ENCODE assay signal across 20 mouse cellular contexts in the genomic region with DNA sequence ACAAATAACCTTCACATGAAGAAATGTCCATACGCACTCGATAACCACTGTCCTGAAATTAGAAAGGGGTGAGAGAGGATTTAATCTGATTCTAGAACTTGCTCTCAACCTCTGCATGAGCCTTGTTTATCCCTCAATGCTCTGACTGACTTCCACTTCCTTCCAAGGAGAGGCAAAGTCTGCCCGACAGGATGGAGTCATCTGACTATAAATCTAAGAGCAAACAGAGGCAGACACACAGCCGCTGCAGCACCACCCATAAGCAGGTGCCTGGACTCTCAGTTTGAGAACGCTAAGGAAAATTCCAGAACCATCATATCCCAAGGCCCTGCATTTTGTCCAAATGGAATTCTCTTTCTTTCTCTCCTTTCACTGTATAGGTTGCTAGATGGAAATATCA.
A peak's percentile ranks its signal among the peaks of the same experiment; 100 is the strongest.
DNase-seq lines count a peak whose midpoint lies in the region; ATAC-seq and TF ChIP-seq lines count a peak whose summit lies in the region.
"Had no signal": no experiment of that assay in that cellular context is flagged by ENCODE, and none has a peak within 500 bp of the region (broad histone marks: within the 10 kb centered on the region; RNA-seq: fewer than 3 reads in every experiment).

No protein-coding gene starts in this region.

- ATAC-seq in intestine, embryonic 15.5 days = peak; percentile 84
- no peak for ATAC-seq in kidney, embryonic 16.5 days (ENCODE audit: low FRiP score, low TSS enrichment)
- ATAC-seq: forebrain, postnatal 0 days; liver, embryonic 12.5 days; midbrain, embryonic 16.5 days had no signal

- no peaks in the 10 kb centered on the region for H3K27me3 ChIP-seq in intestine, embryonic 15.5 days (replicated peaks)
- H3K27me3 ChIP-seq in kidney, embryonic 16.5 days (ENCODE audit: insufficient read depth, low read length) = no peaks in the 10 kb centered on the region
- H3K27me3 ChIP-seq in small intestine, adult 2 months (ENCODE audit: control insufficient read depth, insufficient read depth, low read length) = no peaks in the 10 kb centered on the region
- H3K27me3 ChIP-seq: liver, embryonic 12.5 days; stomach, embryonic 15.5 days had no signal

- TF ChIP-seq CTCF in small intestine, adult 2 months (IDR thresholded peaks at IDR 0.05; ENCODE audit: extremely low read depth, insufficient read length, insufficient replicate concordance, low read depth, low read length) = no peak

- 0 out of 2 replicates have a peak overlapping the region, but pooled peaks have one; percentile 32 for H3K27ac ChIP-seq in intestine, embryonic 15.5 days
- H3K27ac ChIP-seq in kidney, embryonic 16.5 days (ENCODE audit: low read length) = peak overlapping the region; percentile 3; the same call in 1 of the 2 replicates
- H3K27ac ChIP-seq in small intestine, adult 2 months (ENCODE audit: insufficient read depth, low read depth, low read length) = peak overlapping the region; percentile 57
- H3K27ac ChIP-seq: forebrain, embryonic 10.5 days; hindbrain, embryonic 13.5 days; layer of hippocampus, adult 2 months; limb, embryonic 13.5 days; liver, embryonic 12.5 days; midbrain, embryonic 10.5 days; stomach, embryonic 15.5 days had no signal

- H3K4me3 ChIP-seq in intestine, embryonic 15.5 days (replicated peaks) = no peak overlapping the region
- no peak overlapping the region for H3K4me3 ChIP-seq in kidney, embryonic 16.5 days (ENCODE audit: low read length)
- no peak overlapping the region for H3K4me3 ChIP-seq in small intestine, adult 2 months (ENCODE audit: low read depth, low read length)
- H3K4me3 ChIP-seq: forebrain, embryonic 10.5 days; hindbrain, embryonic 13.5 days; layer of hippocampus, adult 2 months; limb, embryonic 13.5 days; liver, embryonic 12.5 days; midbrain, embryonic 10.5 days; stomach, embryonic 15.5 days had no signal

- peak; percentile 8 to 15 for DNase-seq in kidney, adult 8-10 months
- DNase-seq in kidney, postnatal 4 days = no peak
- DNase-seq in right cerebral cortex, postnatal 4 days = no peak
- no peak for DNase-seq in left cerebral cortex, postnatal 14 days (ENCODE audit: low spot score in 2 of 2)
- DNase-seq: adrenal gland, postnatal 36 days; cerebellum, adult 9-10 months; forebrain, postnatal 0 days; gastrocnemius, postnatal 25 days; heart, postnatal 36 days had no signal

- no peaks in the 10 kb centered on the region for H3K9me3 ChIP-seq in intestine, embryonic 15.5 days
- no peaks in the 10 kb centered on the region for H3K9me3 ChIP-seq in kidney, embryonic 16.5 days (ENCODE audit: low read length)
- H3K9me3 ChIP-seq: forebrain, embryonic 10.5 days; hindbrain, embryonic 13.5 days; limb, embryonic 13.5 days; liver, embryonic 12.5 days; midbrain, embryonic 10.5 days; stomach, embryonic 15.5 days had no signal

- WGBS in intestine, embryonic 15.5 days = 28% methylated on average over 5 of the region's 5 CpGs
- 37% methylated on average over 5 of the region's 5 CpGs for WGBS in kidney, embryonic 16.5 days
- 17% methylated on average over 5 of the region's 5 CpGs for WGBS in small intestine, adult 2 months

- no peak overlapping the region for H3K4me2 ChIP-seq in intestine, embryonic 15.5 days (replicated peaks)
- no peak overlapping the region for H3K4me2 ChIP-seq in kidney, embryonic 16.5 days (replicated peaks; ENCODE audit: low read depth, low read length)
- H3K4me2 ChIP-seq: hindbrain, embryonic 13.5 days; limb, embryonic 13.5 days; liver, embryonic 12.5 days; stomach, embryonic 15.5 days had no signal

- H3K4me1 ChIP-seq in intestine, embryonic 15.5 days (replicated peaks) = 0 out of 2 replicates have a peak, but pooled peaks cover 4% of the 10 kb centered on the region
- H3K4me1 ChIP-seq in kidney, embryonic 16.5 days (ENCODE audit: insufficient read depth, low read length) = 0 out of 2 replicates have a peak, but pooled peaks cover 3% of the 10 kb centered on the region
- peaks cover 7% of the 10 kb centered on the region; the same call in 1 of the 2 replicates for H3K4me1 ChIP-seq in small intestine, adult 2 months (ENCODE audit: control insufficient read depth, insufficient read depth, insufficient read length, low read length)
- H3K4me1 ChIP-seq: hindbrain, embryonic 13.5 days; liver, embryonic 12.5 days; midbrain, embryonic 10.5 days; stomach, embryonic 15.5 days had no signal

- no peak overlapping the region for H3K9ac ChIP-seq in intestine, embryonic 15.5 days
- no peak overlapping the region for H3K9ac ChIP-seq in kidney, embryonic 16.5 days (replicated peaks; ENCODE audit: low read length)
- H3K9ac ChIP-seq: forebrain, postnatal 0 days; hindbrain, embryonic 13.5 days; limb, embryonic 13.5 days; liver, embryonic 12.5 days; stomach, embryonic 15.5 days had no signal

- intact Hi-C loops in left cerebral cortex, postnatal 14 days (cut with DNase I) = no loop called here

- no peaks in the 10 kb centered on the region for H3K36me3 ChIP-seq in intestine, embryonic 15.5 days
- H3K36me3 ChIP-seq in kidney, embryonic 16.5 days (ENCODE audit: insufficient read depth, low read length) = no peaks in the 10 kb centered on the region
- H3K36me3 ChIP-seq in small intestine, adult 2 months (ENCODE audit: control insufficient read depth, insufficient read depth, low read length) = no peaks in the 10 kb centered on the region
- H3K36me3 ChIP-seq: forebrain, embryonic 10.5 days; hindbrain, embryonic 13.5 days; limb, embryonic 13.5 days; liver, embryonic 12.5 days; midbrain, embryonic 10.5 days; stomach, embryonic 15.5 days had no signal

- no peak for TF ChIP-seq POLR2A in small intestine, adult 2 months (IDR thresholded peaks at IDR 0.05; ENCODE audit: low read depth, low read length)

Comparison
In these comparisons a context has a peak if more than half of its experiments do, and no peak if none do; other contexts are left out.
1. DNase-seq: peak in kidney, adult 8-10 months (2 of 2); none in kidney, postnatal 4 days (0 of 2), right cerebral cortex, postnatal 4 days (single experiment) and left cerebral cortex, postnatal 14 days (0 of 2).
2. H3K27ac ChIP-seq: peak in every context shown above with its lines; median percentile 57 in small intestine, adult 2 months; 32 in intestine, embryonic 15.5 days; 3 in kidney, embryonic 16.5 days.